ENCODE assay signal across 1 mouse cellular context in genomic region chr3:104770035-104770434, GRCm38 (mm10).
TF ChIP-seq lines count a peak whose summit lies in the region.

No protein-coding gene starts in this region.

TF ChIP-seq in C2C12, 6 proteins besides CTCF, POLR2A, EP300 and RAD21 (continued from another document):
- TF ChIP-seq CEBPB (IDR thresholded peaks at IDR 0.05; ENCODE audit: low read depth): no peak
